Mouse (Mus musculus) right cerebral cortex, postnatal 14 days (tissue): Measurements from ENCODE around the gene Gm20388.

Experiments used
- DNase-seq: peaks from one replicate; pipeline ENCODE4 v3.0.0; 2022

The Gm20388 gene

DNA sequence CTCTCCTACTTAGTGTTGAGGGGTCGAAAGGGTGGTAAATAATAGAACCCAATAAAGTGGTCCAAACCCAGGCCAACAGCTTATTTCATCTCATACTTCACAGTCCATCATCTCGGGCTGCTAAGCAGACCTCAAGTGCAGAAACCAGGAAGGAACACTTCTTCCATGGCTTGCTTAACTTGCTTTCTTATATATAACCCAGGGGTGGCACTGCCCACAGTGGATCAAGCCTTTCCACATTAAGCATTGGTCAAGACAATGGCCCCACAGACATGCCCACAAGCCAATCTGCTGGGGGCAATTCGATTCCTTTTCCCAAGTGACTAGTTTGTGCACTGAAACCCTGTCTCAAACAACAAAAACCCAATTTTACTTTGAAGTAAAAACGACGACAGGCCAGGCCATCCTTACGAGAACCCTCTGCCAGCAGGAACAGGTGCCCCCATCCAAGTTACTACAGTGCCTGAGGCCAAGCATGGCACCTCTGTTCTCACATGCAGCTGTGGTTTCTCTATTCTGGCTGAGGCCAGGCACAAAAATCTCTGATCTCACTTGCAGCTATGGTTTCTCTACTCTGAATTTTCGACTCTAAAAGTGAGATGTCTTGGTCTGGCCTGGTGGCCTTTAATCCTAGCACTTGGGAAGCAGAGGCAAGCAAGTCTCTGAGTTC, 3007.9 kb downstream of the Gm20388 start:
- no peak for DNase-seq

DNA sequence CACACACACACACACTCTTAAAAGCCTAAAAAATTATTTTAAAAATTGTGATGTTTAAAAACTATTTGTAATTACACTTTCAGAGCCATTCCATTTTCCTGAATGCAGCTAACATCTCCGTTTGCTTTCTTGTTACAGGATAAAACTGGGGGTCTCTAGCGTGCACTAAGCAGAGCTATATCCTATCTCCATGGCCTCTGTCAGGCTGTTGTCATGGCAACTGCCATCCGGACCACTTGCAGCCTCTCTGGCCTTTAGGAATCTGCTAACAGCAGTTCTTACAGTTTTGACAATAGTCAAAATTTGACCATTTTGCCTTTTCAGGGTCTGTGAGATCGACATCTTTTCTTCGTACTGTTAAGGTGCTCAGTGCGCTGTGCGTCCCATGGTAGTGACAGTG, 3010.2 kb downstream of the Gm20388 start:
- DNase-seq: no peak

DNA sequence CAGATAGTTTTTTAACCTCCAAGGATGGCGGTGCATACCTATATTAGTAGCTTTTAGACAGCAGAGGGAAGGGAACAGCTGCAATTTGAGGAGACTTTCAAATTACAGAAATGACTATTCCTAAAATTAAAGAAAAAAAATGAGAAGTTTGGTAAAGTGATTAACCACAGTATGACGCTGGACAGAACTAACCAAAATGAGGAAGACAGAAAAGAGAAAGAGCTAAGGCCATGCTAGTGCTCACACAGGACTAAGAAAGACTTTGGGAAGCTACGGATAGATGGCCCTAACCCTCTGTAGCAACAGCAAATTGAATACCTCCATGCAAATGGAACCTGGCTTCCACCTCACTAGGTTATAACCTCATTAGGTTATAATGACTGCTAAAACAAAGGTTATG, 3012.3 kb downstream of the Gm20388 start:
- no peak for DNase-seq

DNA sequence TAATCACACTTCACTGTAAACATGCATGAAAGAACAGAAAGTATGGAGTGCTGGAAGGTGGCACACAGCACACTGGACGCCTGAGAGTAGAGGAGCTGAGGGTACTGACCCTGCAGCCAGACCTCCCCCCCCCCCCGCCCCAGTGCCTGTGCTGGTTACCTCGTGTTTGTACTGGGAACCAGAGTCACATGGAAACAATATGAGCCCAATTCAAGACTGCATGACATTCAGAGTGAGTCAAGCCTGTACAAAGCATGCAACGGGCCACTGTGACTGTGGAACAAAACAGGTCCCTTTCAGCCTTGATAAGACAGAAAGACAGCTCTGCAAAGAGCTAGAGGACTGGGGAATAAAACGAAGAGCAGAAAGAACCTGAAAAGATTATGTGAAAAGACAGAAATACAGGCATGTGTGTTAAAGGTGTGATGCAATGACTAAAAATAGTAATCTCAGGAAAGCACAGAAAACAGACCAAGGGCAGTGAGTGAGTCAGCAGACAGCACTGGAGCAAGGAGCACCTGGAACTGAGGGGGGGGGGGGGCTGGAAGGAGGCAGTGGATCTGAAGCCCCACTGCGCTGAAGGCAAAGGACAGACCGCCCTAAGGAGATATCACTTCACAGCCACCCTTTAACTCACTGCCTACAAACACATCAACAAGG, 3012.9 kb downstream of the Gm20388 start:
- DNase-seq: no peak

DNA sequence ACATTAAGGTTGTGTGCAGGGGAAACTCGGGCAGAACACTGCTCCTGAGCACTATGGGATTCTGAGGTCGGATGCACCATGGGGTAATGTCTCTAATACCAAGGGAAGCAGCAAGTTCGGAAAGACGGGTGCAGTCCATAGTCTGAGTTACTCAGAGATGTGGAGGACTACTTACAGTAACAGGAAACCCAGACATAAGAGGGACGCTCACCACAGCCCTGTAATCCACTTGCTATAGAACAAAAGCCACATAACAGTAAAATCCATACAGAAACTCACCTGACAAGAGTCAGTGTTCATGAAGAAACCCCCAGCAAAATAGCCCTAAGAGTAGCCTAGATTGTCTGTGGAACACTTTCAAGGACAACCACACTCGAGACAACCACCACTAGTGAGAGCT, 3013.4 kb downstream of the Gm20388 start:
- DNase-seq: no peak

DNA sequence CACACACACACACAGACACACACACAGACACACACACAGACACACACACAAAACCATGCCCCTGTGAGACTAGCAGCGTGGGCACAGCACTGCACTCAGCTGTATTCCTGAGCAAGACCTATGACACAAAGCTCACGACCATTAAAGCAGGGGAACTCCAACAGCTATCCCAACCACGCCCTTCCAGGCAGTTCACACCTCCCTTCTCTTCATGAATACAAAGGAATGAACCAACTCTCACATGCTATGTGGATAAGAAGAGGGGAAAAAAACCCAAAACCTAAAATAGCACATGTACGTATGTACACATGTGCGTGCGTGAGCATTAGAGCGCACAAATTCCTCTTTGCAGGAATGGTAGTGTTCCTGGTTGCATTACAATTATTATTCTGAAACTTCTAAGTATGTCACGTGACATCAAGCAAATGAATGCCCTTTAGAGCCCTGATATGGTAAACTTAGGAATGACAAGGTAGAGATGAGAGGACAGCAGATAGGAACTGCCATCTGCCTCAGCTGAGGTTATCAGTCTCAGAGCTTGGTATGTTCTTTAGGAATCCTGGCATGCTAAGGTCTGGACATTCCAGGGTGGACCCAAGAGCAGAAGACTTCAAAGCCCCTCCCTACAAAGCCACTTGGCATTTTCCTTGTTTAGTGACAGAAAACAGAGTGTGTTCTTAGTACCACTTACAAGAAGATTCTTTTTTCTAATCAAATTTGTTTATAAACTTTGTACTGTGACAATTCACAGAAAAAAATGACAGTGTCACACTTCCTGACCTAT, 3015.5 kb downstream of the Gm20388 start:
- DNase-seq: no peak

DNA sequence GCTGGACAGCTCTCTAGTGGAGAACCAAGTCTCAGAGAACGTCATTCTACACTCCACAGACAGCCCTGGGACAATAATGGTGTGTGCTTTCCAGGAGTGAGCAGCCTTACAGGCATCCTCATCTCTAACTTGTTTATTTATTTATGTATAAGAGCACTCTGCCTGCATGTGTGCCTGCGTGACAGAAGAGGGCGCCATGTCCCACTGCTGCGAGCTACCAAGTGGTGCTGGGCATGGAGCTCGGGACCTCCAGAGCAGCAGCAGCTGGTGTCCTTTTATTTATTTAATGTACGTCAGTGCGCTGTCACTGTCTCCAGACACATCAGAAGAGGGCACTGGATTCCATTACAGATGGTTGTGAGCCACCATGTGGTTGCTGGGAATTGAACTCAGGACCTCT, 3016.1 kb downstream of the Gm20388 start:
- no peak for DNase-seq

DNA sequence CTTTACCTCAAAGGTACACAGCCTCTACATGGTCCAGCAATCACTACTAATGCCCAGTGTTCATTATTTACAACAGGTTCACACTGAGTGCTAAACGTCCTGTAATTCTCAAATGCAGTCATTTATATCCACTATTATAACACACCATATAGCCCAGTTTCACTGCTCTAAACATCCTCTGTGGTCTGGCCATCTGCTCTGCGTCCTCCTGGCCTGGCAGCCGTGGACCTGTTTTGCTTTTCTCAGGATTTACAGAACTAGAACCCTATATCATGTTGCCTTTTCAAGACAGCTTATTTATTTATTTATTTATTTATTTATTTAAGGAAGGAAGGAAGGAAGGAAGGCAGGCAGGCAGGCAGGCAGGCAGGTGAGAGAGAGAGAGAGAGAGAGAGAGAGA, 3017.2 kb downstream of the Gm20388 start:
- no peak for DNase-seq

DNA sequence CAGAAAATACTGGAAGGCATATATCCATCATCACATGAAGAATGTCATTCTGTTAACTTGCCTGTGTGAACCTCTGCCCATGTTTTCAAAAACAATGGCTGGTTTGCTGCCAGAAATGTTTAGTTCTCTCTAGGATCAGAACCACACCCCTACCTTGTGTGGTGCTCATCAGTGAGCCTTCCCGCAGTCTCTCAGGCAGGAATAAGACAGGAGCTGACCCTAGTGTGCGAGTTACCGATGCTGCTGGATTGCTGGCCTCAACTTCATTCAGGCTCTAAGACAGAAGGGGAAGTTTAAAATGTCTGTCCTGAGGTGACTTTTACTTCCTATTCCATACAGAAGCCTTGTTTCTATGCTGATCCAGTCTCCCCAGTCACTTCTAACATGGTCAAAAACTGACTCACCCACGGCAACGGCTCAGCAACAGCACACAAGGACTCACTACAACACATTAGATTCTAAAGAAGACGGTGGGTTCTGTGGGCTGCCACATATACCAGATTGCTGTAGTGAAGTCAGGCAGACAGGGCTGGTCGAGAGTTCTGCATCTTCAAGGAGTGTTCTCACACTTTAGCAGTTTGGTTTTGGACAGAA, 3018.1 kb downstream of the Gm20388 start:
- DNase-seq: no peak

DNA sequence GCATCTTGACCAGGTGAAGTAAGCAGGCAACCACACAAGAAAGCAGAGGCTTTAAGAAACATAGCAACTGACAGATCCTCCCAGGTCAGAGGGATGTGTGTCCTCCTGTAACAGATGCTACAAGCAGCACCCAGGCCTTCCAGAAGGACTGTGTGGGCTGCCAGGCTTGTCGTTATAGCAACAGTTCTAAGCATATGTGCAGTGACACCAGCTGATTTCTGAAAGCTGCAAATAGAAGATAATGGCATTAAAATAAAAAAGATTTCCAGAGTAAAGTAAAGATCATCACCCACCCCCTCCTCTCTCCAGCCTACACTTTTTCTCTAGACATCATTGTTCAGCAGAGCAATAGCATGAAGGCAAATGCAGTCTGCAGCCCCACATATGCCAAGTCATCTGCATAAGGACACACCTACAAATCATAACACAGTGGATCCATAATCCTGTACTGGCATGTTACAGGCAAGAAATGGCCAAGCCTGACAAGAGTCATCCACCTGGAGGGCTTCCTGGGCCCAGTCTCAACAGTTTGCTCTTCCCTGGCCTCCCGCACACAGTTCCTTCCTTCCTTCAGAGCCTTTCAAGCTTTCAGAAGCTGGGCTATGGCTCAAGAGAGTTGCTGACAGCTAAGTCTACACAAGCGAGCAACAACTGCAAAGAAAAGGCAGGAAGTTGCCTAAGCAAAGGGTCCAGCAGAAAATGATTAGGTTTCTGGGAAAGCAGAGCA, 3021.4 kb downstream of the Gm20388 start:
- DNase-seq: peak; percentile 58

DNA sequence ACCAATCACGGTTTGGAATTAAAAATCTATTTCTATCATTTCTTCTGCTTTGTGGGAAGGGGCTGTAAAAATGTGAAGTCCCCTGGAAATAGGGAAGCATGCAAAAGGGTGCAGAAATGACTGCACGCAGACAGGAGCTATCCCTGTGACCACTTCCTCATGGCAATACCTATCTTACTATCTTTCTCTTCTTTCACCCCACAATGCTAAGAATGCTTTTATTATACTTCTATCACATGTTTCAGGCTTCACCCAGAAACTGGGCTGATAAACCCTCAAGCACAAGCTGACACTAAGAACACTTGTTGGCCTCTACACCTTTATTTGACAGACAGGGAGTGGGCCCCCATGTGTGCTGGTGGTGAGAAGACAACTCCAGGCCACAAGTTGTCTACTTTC, 3021.9 kb downstream of the Gm20388 start:
- no peak for DNase-seq

DNA sequence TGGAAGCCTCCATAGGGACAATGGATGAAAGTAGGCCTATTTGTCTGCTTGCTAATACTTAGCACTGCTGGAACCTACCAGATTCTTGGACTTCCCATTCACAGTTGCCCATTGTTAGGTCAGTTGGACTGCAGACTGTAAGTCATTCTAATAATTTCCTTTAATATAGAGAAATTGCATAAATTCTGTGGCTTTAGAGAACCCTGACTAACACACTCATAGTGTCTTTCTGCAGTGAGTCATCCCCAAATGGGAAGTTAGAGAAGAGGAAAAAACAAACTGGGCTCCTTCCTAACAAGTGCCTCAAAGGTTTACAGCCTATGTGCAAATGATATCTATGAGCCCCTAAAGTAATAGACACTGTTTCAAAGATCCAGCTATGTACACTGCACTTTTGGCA, 3023.3 kb downstream of the Gm20388 start:
- no peak for DNase-seq

DNA sequence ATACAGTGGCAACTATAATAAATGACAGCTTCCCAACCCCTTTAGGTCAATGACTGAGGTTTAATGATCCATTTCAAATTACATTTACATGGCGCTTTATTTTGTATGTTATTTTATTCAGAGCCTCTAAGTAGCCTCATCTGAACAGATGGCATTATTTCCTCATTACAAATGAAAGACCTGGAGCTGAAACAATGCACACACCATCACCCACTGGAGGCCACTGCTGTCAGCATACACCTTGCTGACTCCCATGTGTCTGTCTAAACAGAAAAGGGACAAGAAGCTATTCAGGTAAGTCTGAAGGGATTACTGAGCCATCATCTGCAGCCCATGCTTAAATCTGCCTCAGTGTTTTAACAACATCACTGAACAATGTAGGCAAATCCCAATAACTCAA, 3024.5 kb downstream of the Gm20388 start:
- DNase-seq: no peak

DNA sequence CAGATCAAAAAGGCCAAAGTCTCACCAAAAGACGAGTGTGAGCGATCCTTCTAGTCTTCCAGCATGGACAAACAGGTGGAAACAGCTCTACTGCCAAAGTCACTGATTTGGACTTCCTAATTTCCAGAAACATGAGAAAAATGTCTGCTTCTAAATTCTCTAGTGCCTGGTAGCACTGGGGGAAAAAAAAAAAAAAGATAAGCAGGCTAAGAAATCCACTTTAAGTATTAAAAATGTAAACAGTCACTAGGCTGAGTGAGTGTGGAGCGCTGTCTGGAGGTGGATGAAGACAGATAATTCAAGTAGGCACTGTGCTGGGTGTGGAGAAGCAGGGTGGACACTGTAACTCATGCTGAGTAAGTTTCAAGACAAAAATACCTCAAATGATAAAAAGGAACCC, 3025.3 kb downstream of the Gm20388 start:
- DNase-seq: no peak

DNA sequence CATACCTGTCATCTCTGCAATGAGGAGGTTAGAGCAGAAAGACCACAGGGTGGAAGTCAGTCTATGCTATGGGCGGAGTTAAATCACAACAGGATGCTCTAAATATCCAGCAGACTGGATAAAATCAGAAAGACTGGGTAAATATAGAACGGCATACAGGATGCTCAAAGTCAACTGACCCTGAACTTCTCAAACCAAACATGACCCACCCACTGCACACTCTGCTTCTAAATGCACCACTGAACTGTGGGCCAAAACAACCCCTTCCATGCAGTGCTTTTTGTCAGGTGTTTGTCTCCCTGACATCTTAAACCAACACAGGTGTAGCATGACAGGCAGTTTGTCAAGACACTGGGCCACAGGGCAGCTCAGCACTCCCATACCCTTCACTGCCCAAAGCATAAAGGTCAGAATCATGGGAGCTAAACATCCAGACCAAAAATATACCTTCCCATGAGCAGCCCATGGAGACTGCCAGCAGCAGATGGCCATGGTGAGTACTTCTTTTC, 3027.0 kb downstream of the Gm20388 start:
- no peak for DNase-seq

DNA sequence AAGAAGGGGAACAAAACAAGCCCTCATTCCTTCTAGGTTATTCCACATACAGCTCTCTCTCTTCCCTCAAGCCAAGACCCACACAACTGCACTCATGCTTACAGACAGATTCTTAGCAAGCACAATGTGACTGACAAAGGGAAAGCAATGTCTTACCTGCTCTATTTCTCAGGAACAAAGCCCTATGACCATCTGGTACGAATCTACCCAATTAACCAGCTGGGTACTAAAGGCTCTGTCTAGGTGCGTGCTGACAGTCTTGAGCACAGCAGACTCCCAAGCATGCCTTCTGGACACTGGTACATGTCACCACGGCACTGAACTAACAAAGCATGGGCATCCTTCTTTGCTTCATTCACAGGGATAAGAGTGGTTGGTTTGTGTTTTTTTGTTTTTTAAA, 3027.5 kb downstream of the Gm20388 start:
- no peak for DNase-seq

DNA sequence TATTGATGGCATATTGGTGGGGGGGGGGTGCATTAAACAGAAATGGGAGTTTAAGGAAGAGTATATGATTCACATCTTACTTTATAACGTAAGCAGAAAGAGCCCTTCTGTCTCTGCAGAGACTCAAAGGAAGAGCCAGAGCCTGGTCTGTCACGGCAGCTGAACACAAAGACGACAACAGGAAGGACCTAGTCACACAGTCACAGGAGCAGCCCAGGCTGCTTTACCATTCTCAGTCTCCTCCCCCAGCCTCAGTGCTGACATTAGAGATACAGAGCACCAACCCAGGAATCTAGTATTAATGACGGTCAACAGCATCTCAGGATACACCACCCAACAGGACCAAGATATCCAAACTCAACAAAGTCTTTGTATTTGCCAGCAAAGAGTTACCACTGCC, 3027.9 kb downstream of the Gm20388 start:
- DNase-seq: no peak

DNA sequence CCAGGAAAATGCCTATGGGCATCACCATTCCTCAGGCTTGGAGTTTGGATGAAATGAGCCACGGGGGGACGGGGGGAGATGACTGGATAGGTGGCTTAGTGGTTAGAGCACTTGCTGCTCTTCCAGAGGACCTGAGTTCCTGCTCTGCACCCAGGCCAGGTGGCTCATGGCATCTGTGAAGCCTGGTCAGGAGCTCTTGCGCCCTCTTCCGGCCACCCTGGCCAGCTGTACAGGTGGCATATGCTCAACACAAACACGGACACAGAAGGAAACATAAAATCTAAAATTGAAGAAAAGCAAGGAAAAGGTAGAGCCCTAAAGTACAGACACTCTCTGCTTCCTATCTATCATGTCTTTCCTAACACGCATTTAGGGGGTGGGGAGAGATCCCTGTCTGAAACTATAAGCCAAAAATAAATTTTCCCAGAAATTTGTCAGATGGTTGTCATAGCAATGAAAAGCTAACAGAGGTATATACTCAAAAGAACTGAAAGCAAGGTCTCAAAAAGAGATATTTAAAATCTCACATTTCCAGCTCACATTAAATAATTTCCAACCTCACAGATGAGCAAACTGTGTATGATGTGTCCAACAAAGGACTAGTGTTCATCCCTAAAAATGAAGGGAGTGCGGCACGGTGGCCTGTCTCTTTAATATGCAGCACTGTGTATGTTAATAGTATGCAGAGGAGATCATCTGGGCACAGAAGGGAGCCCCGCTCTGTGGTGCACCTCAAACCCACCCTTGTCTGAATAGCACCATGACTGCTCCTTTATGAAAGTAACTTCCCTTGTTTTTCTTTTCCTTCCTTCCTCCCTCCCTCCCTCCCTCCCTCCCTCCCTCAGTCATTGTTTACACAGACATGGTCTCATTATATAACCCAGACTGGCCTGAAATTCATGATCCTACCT, 3032.4 kb downstream of the Gm20388 start:
- peak; percentile 21 for DNase-seq

DNA sequence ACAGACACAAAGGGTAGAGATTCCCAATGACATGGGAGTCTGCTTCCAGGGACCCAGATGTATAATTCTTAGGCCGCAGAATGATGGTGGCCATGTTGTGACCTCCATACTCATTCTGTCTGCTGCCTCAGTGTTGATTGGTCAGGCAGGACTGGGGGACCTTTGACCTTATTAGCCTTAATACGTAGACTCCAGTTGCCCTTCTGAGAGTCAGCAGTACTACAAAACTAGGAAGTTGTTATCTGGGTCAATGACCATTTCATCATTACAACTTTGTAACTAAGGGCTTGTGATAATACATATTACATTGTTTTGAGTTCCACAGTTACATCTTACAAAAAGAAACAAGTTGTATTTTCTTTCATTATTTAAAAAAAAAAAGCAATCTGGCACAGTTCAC, 3035.1 kb downstream of the Gm20388 start:
- DNase-seq: no peak

DNA sequence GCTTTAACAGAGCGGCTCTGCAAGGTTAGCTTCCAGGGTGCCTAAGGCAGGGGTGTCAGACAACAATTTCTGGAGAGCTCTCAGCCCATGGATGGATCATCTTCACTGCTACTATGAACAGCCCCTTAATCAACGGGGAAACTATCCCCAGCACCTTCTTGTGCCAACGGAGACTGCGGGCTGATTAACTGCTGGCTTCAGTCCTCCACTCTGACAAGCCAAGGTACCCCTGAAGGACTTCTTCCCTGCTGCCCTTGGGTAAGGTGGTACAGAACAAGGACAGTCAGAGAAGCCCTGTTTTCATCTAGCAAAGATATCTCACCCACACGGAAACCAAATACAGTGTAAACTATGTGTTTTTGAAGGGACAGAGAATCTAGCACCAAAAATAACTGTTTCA, 3039.1 kb downstream of the Gm20388 start:
- no peak for DNase-seq

DNA sequence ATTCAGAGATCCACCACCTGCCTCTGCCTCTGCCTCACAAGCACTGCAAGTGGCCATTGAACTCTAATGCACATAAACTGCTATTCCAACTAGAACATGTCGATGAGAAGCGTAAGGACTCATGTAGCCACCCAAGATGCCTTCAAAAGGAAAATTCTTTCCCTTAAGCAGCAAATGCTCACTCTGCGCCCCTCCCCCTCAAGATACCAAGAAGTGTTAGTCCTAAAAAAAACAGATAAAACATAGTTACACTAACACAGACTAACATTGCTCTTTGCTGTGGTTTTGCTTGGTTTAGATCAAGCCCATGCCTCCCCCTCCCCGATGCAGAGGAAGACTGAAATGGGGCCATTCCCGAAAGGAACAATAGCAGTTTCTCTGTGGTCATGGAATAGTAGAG, 3040.8 kb downstream of the Gm20388 start:
- DNase-seq: no peak

DNA sequence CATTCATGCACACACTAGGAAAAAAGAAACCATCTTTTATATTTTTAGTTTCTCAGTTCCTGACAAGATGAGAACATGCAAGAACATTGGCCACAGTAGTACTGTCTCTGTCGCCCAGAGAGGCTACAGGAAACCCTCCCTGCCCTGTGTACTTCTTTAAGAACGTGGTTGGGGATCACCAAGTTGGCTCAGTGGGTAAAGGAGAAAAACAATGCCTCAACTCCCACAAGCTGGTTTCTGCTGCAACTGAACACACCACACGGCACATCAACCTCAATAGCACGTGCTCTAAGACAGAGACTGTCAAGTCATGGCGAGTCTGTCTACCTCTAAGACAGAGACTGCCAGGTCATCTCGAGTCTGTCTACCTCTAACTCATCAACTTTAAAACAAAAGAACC, 3042.4 kb downstream of the Gm20388 start:
- DNase-seq: no peak
